Mouse (Mus musculus) urinary bladder, postnatal 14 days (tissue): ENCODE data around the gene Eef1g.
"Not testable (repeated sequence)": the region's sequence is repeated elsewhere in the genome, so short reads cannot be mapped to it uniquely, and the experiment has no call there.

ENCODE experiments used
- DNase-seq: peaks from one replicate; pipeline ENCODE4 v3.0.0; 2021; ENCODE audit warnings: low spot score

The Eef1g gene

GRCm38 (mm10) chr19:8945251-8945650, 21.6 kb upstream of the Eef1g start:
- no peak for DNase-seq

GRCm38 (mm10) chr19:8946929-8947328, 19.9 kb upstream of the Eef1g start:
- no peak for DNase-seq

DNA sequence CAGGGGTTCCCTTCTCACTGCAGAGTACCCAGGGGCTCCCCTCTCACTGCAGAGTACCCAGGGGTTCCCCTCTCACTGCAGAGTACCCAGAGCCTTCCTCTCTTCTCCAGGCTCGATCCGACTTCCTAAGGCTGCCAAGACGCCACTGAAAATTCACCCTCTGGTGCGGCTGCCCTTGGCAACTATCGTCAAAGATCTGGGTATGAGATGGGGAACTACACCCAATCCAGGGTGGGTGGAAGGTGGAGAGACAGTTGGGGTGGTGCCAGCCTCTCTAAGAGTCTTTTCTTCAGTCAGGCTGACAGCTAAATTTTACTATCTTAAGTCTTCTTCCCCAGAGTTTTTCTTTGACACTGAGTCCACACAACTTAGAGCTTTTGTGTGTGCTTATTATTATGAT, 16.7 kb upstream of the Eef1g start:
- DNase-seq = no peak

- DNase-seq = no peak
Measured at GRCm38 (mm10) chr19:8952241-8952640, 14.6 kb upstream of the Eef1g start.

- DNase-seq = peak; percentile 88
Measured at GRCm38 (mm10) chr19:8953135-8954039, 13.5 kb upstream of the Eef1g start, which contains the start of gene Tut1. Gene Tut1 (plus strand): TSS chr19:8953847.

DNA sequence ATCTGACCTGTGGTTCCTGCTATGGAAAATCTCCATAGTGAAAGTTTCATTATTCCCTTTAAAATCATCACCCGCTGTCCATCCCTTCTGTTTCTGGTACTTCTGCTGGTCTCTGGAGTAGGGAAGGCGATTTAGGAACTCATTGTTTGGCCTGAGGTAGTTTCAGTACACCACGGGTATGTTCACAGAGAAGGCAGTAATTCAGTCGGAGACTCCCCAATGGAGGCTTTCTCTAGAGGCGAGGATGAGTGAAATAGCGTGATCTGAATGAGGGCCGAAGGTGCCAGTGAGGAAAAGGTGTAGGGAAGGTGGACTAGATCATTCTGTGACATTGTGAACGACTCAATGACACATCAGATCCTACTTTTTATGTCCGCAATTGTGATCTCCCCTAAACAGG, 12.7 kb upstream of the Eef1g start:
- no peak for DNase-seq

GRCm38 (mm10) chr19:8962256-8962655, 4.6 kb upstream of the Eef1g start:
- no peak for DNase-seq

DNA sequence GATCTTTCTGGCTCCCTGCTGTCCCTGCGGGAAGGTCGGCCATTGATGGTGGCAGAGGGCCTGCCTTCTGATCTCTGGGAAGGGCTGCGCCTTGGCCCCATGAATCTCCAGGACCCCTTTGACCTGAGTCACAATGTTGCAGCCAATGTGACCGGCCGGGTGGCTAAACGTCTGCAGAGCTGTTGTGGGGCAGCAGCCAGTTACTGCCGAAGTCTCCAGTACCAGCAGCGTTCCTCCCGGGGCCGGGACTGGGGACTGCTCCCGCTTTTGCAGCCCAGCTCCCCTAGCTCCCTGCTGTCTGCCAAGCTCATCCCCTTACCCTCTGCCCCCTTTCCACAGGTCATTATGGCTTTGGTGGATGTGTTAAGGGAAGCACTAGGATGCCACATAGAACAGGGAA, 1.8 kb upstream of the Eef1g start:
- no peak for DNase-seq

- peak; percentile 24 for DNase-seq
Measured at GRCm38 (mm10) chr19:8965771-8966170, 1.1 kb upstream of the Eef1g start.

GRCm38 (mm10) chr19:8966198-8966589, 647 bp upstream of the Eef1g start:
- DNase-seq = no peak

- DNase-seq = no peak
Measured at GRCm38 (mm10) chr19:8967373-8967743, 517 bp downstream of the Eef1g start.

GRCm38 (mm10) chr19:8967893-8968292, 1.1 kb downstream of the Eef1g start:
- DNase-seq = no peak

- not testable (repeated sequence) for DNase-seq
Measured at GRCm38 (mm10) chr19:8972491-8972890, 5.7 kb downstream of the Eef1g start.

- no peak for DNase-seq
Measured at GRCm38 (mm10) chr19:8974638-8975037, 7.8 kb downstream of the Eef1g start.

GRCm38 (mm10) chr19:8975491-8975890, 8.7 kb downstream of the Eef1g start:
- DNase-seq = no peak

DNA sequence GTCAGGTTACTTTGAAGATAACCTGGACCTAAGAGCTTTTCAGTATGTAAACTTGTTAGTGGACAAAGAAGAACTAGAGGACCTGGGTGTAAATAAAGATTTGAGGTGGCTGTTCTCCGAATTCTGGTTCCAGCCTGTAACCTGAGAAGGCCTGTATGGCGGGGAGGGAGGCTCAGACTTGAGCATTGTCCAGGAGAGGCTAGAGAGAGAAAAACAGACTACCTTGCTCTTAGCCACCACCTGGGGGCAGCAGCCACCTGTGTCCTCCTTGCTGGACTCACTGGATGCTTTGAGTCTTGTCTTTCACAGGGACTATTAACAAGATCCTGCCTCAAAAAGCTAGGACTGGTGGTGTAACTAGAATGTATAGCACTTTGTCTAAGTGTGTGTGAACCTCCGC, 9.7 kb downstream of the Eef1g start:
- peak; percentile 62 for DNase-seq

DNA sequence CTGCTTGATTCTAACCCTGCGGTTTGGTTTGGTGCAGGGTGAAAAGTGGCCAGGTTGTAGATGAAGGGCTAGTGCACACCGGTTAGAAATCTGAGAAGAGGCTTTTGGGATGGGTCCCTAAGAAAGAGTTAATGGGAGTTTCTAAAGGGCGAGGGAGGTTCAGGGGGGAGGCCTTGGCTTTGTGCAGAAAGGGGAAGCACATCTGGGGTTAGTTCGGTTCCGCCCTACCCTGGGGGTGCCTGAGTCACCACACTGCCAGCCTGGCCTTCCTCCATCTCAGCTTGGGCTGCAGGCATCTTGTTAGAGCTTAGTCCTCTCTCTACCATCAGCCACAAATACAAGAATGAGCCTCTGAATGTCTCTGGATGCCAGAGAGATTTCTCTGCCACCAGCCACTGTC, 13.9 kb downstream of the Eef1g start:
- peak; percentile 29 for DNase-seq

DNA sequence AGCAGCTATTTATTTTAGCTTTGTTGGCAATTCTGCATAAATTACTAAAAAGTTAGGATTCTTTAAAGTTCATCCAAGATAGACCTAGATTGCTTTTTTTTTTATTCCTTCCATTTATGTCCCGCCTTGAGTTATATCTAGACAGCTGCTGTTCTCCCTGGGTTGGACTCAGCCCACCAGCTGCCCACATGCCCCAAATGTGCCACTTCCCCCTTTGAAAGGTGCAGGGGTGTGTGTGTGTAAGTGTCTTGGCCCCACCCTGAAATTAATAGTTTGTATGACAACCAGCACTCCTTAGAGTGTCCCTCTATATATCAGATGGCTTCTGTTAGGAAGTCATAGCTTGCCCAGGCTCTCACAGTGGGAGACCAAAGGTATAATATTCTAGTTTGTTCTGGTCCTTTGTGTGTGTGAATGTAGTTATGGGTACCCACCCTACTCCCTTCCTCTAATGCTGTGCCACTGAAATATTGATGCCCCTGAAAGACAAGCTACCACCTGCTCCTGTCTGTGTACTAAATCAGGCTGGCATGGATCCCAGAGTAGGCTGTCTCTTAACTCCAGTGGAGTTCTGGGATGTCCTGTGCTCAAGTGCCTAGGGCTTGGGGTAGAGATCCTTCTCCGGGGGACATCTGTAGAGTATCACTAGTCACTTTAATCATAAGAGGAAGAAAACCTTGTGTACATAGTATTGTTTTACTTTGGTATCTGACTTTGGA, 14.8 kb downstream of the Eef1g start:
- DNase-seq = peak; percentile 38

- DNase-seq = peak; percentile 58
Measured at GRCm38 (mm10) chr19:8982303-8983149, 15.7 kb downstream of the Eef1g start.

DNA sequence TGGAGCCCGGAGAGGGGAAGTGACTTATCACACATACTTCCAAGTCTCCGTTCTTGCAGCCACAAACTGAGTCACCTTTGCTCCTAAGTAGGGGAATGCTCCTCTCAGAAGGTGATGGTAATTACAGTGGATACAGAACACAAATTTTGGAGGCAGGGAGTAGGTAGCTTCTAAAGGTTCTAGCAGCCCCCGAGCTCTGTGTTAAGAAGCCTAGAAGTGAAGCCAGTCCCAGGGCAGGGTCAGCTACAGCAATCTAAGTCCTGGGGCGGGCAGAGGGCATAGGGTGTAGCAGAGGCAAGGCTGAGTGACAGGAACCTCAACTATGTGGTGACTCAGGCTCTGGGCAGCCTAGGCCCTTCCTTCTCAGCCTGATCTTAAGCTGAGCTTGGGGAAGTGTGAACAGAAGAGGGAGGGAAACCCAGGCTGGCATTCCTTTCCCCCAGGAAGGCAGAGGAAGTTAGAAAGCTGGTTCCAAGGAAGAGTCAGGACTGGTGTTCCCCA, 16.4 kb downstream of the Eef1g start:
- DNase-seq = peak; percentile 71

- DNase-seq = peak; percentile 58
Measured at GRCm38 (mm10) chr19:8984255-8984868, 17.5 kb downstream of the Eef1g start.

DNA sequence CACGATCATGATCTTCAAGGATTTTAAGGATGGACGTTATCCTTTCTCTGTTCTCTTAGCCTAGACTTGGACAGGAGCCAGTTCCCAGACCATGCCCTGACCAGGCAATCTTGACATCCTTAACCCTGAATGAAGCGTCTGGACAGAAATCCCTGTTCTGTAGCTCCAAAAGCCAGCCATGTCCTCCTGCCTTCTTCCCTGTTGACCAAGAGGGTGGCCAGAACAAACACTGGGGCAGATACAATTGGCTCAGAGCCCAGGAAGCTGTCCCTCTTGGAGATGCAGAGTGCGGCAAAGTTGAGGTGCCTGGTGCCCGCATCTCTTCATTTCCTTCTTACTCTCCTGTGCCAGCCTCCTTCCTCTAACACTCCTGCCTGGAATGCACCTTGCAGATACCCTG, 19.1 kb downstream of the Eef1g start:
- DNase-seq = peak; percentile 52
